Mouse (Mus musculus) embryonic fibroblast, embryonic 13.5 days (primary cell): ENCODE results near the gene Agbl4. TPM values are rescaled to one million over a fixed set of nuclear protein-coding genes. Genes with fewer than 3 reads are reported as not detected.

Experiments used
- H3K27ac ChIP-seq: 2 replicates; pipeline ENCODE4 v1.5.1; 2012; ENCODE audit warnings: low read length, control low read depth, inconsistent platforms; ENCODE audit not compliant: insufficient read depth
- H3K4me1 ChIP-seq: 2 replicates; pipeline ENCODE4 v1.6.1; 2011; ENCODE audit warnings: low read length; ENCODE audit not compliant: control insufficient read depth, insufficient read depth
- H3K4me3 ChIP-seq: 2 replicates; pipeline ENCODE4 v1.5.1; 2011; ENCODE audit warnings: mild to moderate bottlenecking, control low read depth, low read length; ENCODE audit not compliant: insufficient read depth
- CTCF ChIP-seq: IDR thresholded peaks from 2 replicates; pipeline ENCODE4 v1.5.1; 2011; ENCODE audit warnings: mild to moderate bottlenecking, control low read depth, low read length, moderate library complexity, borderline replicate concordance; ENCODE audit not compliant: insufficient read depth
- POLR2A ChIP-seq: IDR thresholded peaks from 2 replicates; pipeline ENCODE4 v1.6.1; 2011; ENCODE audit warnings: low read depth, mild to moderate bottlenecking, control low read depth, low read length, moderate library complexity
- polyA plus RNA-seq: library from polyadenylated mRNA; stranded (reverse); fragments of >200 nt; gene quantifications from 2 replicates; pipeline ENCODE4 v1.2.4, GENCODE M21; 2011; ENCODE audit warnings: low read depth; ENCODE audit not compliant: missing spikeins, insufficient read length

The Agbl4 gene
- polyA plus RNA-seq, 1 experiment: not detected

DNA sequence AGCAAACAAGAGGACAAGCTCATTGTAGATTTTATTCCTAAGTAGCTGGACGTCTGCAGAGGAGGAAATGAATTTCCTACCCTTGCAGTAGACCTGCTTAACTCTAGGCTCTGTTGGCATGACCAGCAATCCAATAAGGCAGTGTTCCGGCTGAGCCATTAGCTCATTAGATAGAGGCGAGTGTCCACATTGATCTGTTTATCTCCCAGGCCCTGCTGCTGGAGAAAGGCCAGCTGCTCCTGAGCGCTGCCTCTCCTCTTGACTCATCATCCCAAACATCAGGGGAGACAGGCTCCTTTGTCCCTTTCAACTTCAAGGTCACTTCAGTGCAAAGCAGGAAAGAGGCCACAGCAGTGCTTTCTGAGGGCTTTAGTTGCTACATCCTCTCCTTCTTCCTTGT, 858.0 kb downstream of the Agbl4 start:
- Histone ChIP-seq H3K27ac (no peak overlapping the region), H3K4me3 (no peak overlapping the region), H3K4me1 (no peaks in the 10 kb centered on the region)
- TF ChIP-seq POLR2A: no peak
- no peak for TF ChIP-seq CTCF

DNA sequence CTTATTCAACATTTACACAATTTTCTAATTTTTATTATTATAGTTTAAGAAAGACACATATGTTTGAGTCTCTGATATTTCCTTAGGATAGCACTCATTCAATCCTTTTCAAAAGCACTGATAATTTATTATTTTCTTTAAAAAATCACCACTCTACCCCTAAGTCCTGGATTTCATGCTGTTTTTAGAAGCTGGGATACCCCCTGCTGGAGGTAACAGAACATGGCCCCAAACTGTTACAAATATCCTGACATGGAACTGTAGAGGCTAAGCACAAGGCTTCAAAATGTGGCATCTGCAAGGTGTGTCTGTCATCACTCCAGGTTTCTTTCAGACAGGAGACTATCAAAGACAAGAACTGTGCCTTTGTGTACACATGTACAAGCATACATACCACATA, 859.5 kb downstream of the Agbl4 start:
- no peak overlapping the region for H3K27ac ChIP-seq
- TF ChIP-seq CTCF (no peak), POLR2A (no peak)
- H3K4me3 ChIP-seq: no peak overlapping the region
- no peaks in the 10 kb centered on the region for H3K4me1 ChIP-seq

DNA sequence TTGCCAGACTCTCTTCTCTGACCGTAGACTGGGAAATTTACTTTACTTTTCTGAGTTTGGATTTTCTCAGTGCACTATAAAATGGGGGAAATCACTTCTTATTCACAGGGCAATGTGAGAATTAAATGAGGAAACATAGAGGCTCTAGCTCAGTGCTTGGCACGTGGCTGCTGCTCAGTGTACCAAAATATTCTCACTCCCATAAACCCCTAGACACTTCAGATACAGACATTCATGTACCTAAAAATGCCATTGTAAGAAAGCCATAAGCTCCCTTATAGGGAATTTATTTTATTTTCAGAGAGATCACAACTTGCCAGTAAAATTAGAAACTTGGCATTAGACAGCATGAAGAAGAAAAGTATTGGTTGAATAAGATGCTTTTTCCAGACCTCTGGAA, 883.5 kb downstream of the Agbl4 start:
- TF ChIP-seq CTCF (no peak), POLR2A (no peak)
- Histone ChIP-seq H3K4me3 (no peak overlapping the region), H3K4me1 (no peaks in the 10 kb centered on the region), H3K27ac (no peak overlapping the region)

DNA sequence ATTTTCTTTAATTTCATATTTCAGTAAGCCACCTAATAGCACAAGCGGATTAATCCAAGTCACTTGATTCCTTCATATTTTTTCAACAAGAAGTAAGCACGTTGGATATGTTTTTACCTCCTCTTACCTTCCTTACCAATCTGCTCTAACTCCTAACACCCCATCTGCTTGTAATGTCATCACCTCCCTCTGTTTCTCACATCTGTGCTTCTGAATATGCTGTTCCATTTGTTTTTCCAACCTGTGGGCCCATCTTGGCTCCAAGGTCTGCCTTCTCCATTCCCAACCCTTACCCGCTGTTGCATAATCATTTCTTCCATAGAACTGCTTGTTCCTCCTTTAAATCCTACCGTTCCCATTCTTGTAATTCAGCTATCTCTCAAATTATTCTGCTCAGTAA, 884.4 kb downstream of the Agbl4 start:
- H3K27ac ChIP-seq: no peak overlapping the region
- no peaks in the 10 kb centered on the region for H3K4me1 ChIP-seq
- no peak overlapping the region for H3K4me3 ChIP-seq
- TF ChIP-seq POLR2A: no peak
- no peak for TF ChIP-seq CTCF

GRCm38 (mm10) chr4:111284625-111285024, 887.2 kb downstream of the Agbl4 start:
- Histone ChIP-seq H3K27ac (no peak overlapping the region), H3K4me1 (no peaks in the 10 kb centered on the region), H3K4me3 (no peak overlapping the region)
- TF ChIP-seq POLR2A: no peak
- no peak for TF ChIP-seq CTCF

- no peak for TF ChIP-seq POLR2A
- no peak for TF ChIP-seq CTCF
- Histone ChIP-seq H3K27ac (no peak overlapping the region), H3K4me3 (no peak overlapping the region), H3K4me1 (no peaks in the 10 kb centered on the region)
These were observed 897.2 kb downstream of the Agbl4 start for GRCm38 (mm10) chr4:111294528-111295241.

- TF ChIP-seq POLR2A (no peak), CTCF (no peak)
These were observed 909.1 kb downstream of the Agbl4 start for GRCm38 (mm10) chr4:111306518-111306917.

DNA sequence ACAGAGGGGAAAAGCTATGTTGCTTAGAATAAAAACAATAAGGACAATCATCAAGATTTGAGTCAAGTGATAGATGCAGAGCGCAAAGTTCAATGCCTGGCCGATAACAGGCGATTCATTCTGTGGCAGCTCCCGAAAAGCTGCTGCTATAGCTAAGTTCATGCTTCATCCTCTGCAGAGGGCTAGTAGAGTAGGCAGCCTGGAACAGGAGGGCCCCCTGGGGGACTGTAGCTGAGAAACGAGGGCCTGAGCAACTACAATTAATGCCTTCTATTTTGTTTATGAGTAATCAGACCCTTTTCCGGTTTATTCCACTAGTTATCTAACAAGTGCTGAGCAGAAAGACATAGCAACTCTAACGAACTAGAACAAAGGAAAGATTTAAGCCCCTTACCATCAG, 909.7 kb downstream of the Agbl4 start:
- TF ChIP-seq POLR2A: no peak
- no peak for TF ChIP-seq CTCF
- H3K27ac ChIP-seq: no peak overlapping the region
- no peaks in the 10 kb centered on the region for H3K4me1 ChIP-seq
- H3K4me3 ChIP-seq: no peak overlapping the region

More at GRCm38 (mm10) chr4:111306518-111306917, 909.1 kb downstream of the Agbl4 start:
- Histone ChIP-seq H3K27ac (no peak overlapping the region), H3K4me1 (no peaks in the 10 kb centered on the region), H3K4me3 (no peak overlapping the region)

DNA sequence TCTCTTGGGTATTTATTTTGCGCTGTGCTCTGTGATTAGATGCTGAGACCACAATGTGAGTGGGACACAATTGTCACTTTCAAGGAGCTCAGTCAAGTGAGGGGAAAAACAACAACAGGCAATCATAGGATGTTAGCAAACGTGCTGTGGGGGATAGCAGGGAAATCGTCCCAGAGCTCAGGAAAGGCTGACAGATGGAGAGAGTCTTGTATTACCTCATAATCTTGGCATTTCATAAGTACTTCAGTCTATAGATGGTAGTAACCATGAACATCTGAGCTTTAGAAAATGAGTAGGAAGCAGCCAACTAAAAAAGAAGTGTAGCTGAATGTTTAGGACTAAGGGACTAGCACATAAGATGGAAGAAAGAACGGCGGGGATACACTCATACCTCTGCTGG, 910.2 kb downstream of the Agbl4 start:
- Histone ChIP-seq H3K4me1 (no peaks in the 10 kb centered on the region), H3K27ac (no peak overlapping the region), H3K4me3 (no peak overlapping the region)
- TF ChIP-seq POLR2A: no peak
- no peak for TF ChIP-seq CTCF

DNA sequence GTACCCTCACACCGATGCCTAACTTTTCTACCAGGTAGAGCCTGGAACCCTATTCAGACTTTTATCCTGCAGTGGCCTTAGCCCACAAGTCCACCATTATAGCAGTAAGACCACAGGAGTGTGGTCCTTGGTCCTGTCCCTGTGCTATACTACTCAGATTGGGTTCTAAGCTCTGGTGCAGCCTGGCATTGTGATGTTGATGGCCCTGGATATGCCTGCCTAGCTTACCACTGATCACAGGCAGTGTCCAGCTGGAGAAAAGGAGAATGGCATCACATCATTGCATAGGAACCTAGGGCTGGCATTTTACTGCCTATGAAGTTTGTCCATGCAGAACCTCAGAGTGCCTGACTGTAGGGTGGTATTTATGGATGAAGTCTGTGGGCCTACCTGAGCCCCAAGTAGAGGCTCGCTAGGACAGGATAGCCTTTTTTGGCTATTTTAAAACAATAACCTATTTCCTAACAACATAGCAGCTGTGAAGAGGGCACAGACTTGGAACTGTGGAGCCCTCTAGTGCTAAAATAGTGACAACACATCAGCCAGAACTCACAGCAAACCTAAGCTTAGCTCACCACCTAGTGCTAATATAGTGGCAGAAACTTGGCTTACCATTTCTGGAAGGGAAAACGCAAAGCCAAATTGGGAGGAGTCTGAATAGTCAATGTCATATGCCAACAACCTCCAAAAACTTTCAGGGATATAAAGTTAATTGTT, 911.3 kb downstream of the Agbl4 start:
- H3K4me3 ChIP-seq: no peak overlapping the region
- H3K4me1 ChIP-seq: no peaks in the 10 kb centered on the region
- no peak for TF ChIP-seq POLR2A
- H3K27ac ChIP-seq: no peak overlapping the region

DNA sequence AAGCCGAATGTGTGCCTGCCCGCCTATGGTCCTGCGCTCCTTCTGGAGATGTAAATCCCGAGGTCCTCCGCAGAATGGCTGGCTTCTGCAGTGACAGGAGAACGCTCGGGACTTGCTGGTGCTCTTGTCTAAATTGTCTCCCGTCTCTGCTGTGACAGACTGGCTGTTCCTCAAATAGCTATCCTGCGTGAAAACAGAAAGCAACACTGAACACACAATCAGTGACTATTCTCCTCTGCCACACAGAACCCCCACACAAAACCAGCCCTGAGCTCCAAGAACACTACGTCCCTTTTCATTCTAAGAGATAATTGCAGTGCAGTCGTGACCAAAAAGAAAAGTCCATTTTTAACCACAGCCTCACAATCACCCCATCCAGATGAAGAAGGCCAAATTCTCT, 929.6 kb downstream of the Agbl4 start:
- Histone ChIP-seq H3K4me3 (no peak overlapping the region), H3K27ac (no peak overlapping the region), H3K4me1 (no peaks in the 10 kb centered on the region)
- TF ChIP-seq POLR2A (no peak), CTCF (no peak)
